Mouse (Mus musculus): Measurements from ENCODE around the gene Eya4. TPM values are rescaled to one million over a fixed set of nuclear protein-coding genes. Genes with fewer than 3 reads are reported as not detected.

Gene Eya4
- polyA plus RNA-seq, 1 experiment from 2014 or later, result 7.3 TPM

DNA sequence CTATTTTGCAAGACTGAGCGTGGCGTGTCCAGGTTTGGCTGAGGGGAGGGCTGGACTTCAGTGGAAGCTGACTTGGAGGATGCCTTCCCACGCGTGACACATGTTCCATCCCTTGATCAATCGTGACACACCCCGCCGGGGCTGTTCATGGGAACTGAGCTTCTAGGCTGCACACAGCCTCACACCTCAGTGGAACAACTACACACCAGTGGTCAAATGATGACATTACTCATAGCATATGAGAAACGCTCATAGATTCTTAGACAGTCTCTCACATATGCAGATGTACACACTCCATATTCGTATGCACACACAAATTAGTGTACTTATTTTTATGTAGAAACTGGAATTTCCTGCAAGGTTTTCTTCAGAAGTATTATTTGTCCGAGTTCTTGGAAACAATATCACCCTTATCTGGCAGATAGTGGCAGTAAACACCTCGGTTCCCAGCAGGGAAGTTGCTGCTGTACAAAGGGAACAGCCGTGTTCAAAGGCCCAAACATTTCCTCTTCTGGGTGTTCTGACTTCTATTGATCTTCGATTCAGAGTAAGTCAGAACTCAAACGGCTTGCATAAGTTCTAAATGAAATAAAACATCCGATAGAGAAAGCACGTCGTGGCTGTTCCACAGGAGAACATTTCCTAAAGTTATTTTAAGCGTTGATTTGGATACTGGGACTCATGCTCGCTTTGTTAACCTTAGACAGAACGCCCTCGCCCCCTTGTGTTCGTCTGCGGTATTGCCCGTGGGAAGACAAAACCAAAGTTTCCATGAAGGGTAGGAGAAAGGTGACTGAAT lies 269.6 kb downstream of the Eya4 start:
- Histone ChIP-seq H3K27ac (replicated peaks) (peak overlapping the region; percentile 30; the same call in 1 of the 2 replicates), H3K4me1 (no peaks in the 10 kb centered on the region), H3K9me3 (no peaks in the 10 kb centered on the region), H3K27me3 (replicated peaks; ENCODE audit: low read depth, poor library complexity, severe bottlenecking) (no peaks in the 10 kb centered on the region), H3K4me3 (no peak overlapping the region), H3K36me3 (replicated peaks) (no peaks in the 10 kb centered on the region)
- 39% methylated on average over 24 of the region's 24 CpGs for WGBS
- peak; percentile 87 for DNase-seq (ENCODE audit: low spot score)

DNA sequence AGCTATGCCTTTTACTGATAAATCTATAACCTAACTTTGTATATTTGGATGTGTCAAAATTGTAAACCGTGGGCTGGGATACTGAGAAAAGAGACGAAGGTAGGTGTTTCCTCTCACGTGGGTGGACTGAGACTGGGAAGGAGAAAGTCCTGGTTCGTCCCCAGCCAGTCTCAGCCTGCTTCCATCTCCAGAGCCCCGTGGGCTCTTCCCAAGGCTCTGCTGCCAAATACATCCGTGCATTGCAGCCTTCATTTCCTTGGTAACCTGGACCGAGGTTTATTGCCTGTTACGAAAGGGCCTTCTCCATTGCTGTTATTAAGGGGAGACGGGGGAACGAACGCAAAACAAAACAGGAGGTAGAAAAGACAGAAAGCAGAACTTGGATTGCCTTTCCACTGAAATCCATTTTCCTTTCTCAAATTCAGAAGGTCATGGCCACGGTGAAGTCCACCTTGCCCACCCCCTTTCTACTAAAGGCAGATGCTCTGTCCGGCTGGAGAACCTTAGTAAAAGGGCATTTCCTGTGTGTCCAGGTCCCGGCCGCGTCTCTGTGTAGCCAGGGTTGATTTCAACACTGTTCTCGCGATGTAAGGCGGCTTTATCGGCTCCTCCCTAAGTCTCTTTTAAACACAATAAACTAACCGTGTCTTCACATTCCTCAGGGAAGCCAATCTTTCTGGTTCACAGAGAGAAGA lies 273.7 kb downstream of the Eya4 start:
- H3K36me3 ChIP-seq (replicated peaks), result no peaks in the 10 kb centered on the region
- 74% methylated on average over 21 of the region's 21 CpGs for WGBS
- no peak for DNase-seq (ENCODE audit: low spot score)
- no peaks in the 10 kb centered on the region for H3K4me1 ChIP-seq
- no peaks in the 10 kb centered on the region for H3K9me3 ChIP-seq
- no peak overlapping the region for H3K4me3 ChIP-seq
- H3K27ac ChIP-seq (replicated peaks), result no peak overlapping the region
- H3K27me3 ChIP-seq (replicated peaks; ENCODE audit: low read depth, poor library complexity, severe bottlenecking), result no peaks in the 10 kb centered on the region

DNA sequence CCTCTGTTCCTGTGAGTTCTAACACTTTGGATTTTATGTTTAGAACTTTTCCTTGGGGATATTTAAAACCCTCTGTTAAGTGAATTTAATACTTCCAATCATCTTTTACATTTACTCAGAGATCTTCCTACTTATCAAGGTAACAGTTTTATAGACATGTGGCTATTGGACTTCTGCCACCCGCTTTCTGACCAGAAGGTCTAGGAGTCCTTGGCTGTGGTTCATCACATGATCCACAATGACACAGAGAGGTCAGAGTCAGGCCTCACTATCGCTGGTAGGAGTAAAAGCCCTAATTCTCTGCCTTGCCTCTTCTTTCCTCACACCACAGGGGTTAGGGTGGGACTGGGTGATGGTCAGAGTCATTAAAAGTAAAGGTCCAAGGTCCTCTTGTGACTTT lies 277.2 kb downstream of the Eya4 start:
- H3K4me1 ChIP-seq, result no peaks in the 10 kb centered on the region
- no peaks in the 10 kb centered on the region for H3K36me3 ChIP-seq (replicated peaks)
- H3K9me3 ChIP-seq, result no peaks in the 10 kb centered on the region
- H3K27ac ChIP-seq (replicated peaks), result no peak overlapping the region
- WGBS, result 64% methylated on average over 2 of the region's 2 CpGs
- no peaks in the 10 kb centered on the region for H3K27me3 ChIP-seq (replicated peaks; ENCODE audit: low read depth, poor library complexity, severe bottlenecking)
- H3K4me3 ChIP-seq, result no peak overlapping the region
- DNase-seq (ENCODE audit: low spot score), result no peak

DNA sequence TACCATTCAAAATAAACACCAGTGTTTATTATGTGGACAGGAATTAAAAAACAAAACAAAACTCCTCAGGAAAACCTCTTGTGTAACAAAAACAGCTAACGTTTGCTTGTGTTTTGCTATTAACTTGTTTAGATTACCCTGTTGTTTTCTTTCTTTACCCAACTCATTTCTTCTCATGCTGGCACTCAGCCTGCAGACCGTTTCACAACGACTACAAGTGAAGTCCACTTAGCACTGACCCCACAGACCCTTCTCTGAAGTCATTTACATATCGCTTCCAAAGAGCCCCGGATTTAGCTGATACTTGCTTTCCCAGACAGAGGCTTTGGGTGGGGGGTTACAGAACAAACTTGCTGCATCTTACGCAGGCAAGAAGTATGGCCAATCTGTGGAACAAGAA lies 286.9 kb downstream of the Eya4 start:
- WGBS, result 64% methylated on average over 6 of the region's 6 CpGs
- Histone ChIP-seq H3K36me3 (replicated peaks) (no peaks in the 10 kb centered on the region), H3K9me3 (no peaks in the 10 kb centered on the region), H3K4me1 (peaks cover 5% of the 10 kb centered on the region; the same call in 1 of the 2 replicates), H3K4me3 (no peak overlapping the region), H3K27me3 (replicated peaks; ENCODE audit: low read depth, poor library complexity, severe bottlenecking) (no peaks in the 10 kb centered on the region), H3K27ac (replicated peaks) (no peak overlapping the region)
- DNase-seq (ENCODE audit: low spot score), result no peak

DNA sequence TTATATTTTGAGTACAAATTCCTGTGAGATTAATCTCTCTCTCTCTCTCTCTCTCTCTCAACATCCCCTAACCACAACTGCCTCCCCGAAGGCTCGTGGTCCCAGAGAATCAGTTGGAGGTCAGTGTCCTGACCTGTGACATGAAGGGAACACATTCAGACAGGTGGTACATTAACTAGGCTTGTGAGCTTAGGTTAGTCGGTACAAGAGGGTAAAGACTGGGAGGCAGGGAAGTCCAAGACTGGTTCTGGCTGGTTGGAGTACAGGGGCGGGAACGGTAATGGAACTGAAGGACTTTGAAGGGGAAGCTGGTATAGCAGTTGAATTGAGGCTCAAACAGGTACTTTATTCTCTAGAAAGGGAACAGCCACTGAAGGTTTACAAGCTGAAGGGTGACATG lies 287.9 kb downstream of the Eya4 start:
- no peaks in the 10 kb centered on the region for H3K27me3 ChIP-seq (replicated peaks; ENCODE audit: low read depth, poor library complexity, severe bottlenecking)
- H3K4me1 ChIP-seq, result peaks cover 5% of the 10 kb centered on the region; the same call in 1 of the 2 replicates
- H3K9me3 ChIP-seq, result no peaks in the 10 kb centered on the region
- WGBS, result 86% methylated on average over 5 of the region's 5 CpGs
- DNase-seq (ENCODE audit: low spot score), result no peak
- H3K27ac ChIP-seq (replicated peaks), result no peak overlapping the region
- no peaks in the 10 kb centered on the region for H3K36me3 ChIP-seq (replicated peaks)
- no peak overlapping the region for H3K4me3 ChIP-seq

DNA sequence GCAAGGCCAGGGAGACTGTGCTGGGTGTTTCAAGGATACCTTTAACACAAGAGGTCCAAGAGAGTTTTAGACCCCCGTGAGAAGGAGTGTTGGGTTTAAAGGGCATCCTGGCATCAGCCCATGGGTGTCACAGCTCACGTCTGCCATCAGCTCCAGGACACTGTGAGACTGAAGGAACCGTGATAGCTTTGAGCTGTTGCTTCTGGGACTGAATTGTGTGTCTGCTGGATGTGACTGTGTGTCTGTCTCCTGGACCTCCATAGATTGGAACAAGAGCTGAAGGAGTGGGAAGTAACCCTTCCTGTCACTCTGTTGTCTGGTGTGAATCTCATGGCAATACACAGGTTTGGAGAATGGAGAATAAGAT lies 289.9 kb downstream of the Eya4 start:
- peaks cover 5% of the 10 kb centered on the region; the same call in 1 of the 2 replicates for H3K4me1 ChIP-seq
- 77% methylated on average over 3 of the region's 3 CpGs for WGBS
- DNase-seq (ENCODE audit: low spot score), result no peak
- no peaks in the 10 kb centered on the region for H3K27me3 ChIP-seq (replicated peaks; ENCODE audit: low read depth, poor library complexity, severe bottlenecking)
- H3K36me3 ChIP-seq (replicated peaks), result no peaks in the 10 kb centered on the region
- no peak overlapping the region for H3K4me3 ChIP-seq
- no peak overlapping the region for H3K27ac ChIP-seq (replicated peaks)
- no peaks in the 10 kb centered on the region for H3K9me3 ChIP-seq

GRCm38 (mm10) chr10:23060041-23060693 lies 290.4 kb downstream of the Eya4 start:
- Histone ChIP-seq H3K36me3 (replicated peaks) (no peaks in the 10 kb centered on the region), H3K27ac (replicated peaks) (no peak overlapping the region), H3K27me3 (replicated peaks; ENCODE audit: low read depth, poor library complexity, severe bottlenecking) (no peaks in the 10 kb centered on the region), H3K4me1 (peaks cover 5% of the 10 kb centered on the region; the same call in 1 of the 2 replicates), H3K9me3 (no peaks in the 10 kb centered on the region), H3K4me3 (no peak overlapping the region)
- DNase-seq (ENCODE audit: low spot score), result no peak
- 66% methylated on average over 5 of the region's 5 CpGs for WGBS

DNA sequence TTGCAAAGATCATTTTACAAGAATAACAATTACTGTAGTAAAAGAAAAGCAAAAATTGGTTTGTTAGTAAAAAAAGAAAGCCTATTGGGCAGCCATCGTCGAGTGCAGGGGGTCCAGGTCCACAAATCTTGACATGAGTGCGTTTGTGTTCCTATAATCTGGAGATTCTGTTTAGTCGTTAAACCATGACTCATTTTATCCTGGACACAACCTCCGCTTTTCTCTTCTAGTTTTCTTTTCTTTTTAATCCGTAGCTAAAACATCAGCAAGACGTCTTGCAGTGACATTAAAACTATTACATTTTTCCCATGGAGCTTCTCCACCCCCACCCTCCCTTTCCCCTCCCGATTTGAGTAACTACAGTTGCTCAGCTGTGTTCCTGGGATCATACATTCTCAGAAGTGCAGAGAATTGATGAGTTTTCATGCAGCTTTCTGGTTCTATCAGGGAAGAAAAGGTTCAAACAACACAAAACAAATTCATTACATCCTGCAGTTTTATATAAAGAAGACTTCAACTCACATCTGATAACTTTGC lies 297.1 kb downstream of the Eya4 start:
- no peak overlapping the region for H3K4me3 ChIP-seq
- H3K4me1 ChIP-seq, result no peaks in the 10 kb centered on the region
- no peak overlapping the region for H3K27ac ChIP-seq (replicated peaks)
- no peak for DNase-seq (ENCODE audit: low spot score)
- H3K27me3 ChIP-seq (replicated peaks; ENCODE audit: low read depth, poor library complexity, severe bottlenecking), result no peaks in the 10 kb centered on the region
- 83% methylated on average over 8 of the region's 8 CpGs for WGBS
- H3K9me3 ChIP-seq, result no peaks in the 10 kb centered on the region
- no peaks in the 10 kb centered on the region for H3K36me3 ChIP-seq (replicated peaks)

All from embryonic facial prominence, embryonic 10.5 days (tissue).